In the genomic region with DNA sequence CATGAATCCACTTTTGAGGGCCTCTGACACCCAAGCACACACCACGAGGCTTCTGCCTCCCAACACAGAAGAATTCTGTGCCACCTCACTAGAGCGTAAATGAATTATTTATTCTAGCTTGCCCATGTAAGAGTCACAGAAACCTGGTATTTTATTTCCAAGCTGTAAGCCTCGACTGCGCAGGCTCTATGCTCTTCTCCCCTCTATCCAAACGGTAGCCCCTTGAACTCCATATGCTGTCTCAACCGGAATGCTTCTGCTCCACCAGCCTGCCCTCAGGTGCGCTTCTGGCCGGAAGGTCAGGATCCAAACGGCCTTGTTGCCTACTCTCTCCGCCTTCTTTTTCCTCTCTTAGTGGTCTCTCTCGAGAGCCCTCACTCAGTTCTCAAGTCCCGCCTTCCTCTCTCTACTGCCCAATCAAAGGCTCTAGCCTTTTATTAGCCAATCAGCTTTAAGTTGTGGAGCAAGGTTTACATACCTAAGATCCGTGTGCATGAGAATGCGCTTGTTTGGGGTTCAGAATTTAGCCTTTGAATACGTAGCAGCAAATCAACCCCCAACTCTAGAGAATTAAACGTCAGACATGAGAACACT, we compare ENCODE assay signal across 8 mouse cellular contexts. TPM values are rescaled to one million over a fixed set of nuclear protein-coding genes. Genes with fewer than 3 reads are reported as not detected.
DNase-seq lines count a peak whose midpoint lies in the region; ATAC-seq lines count a peak whose summit lies in the region.

No protein-coding gene starts in this region.

- no peak overlapping the region; the same call in 1 of the 2 replicates for H3K9ac ChIP-seq in embryonic facial prominence, embryonic 12.5 days
- no peak overlapping the region for H3K9ac ChIP-seq in hindbrain, embryonic 12.5 days
- H3K9ac ChIP-seq in limb, embryonic 13.5 days = peak overlapping the region; percentile 25; the same call in 1 of the 2 replicates
- H3K9ac ChIP-seq in midbrain, embryonic 14.5 days (replicated peaks; ENCODE audit: low read length) = no peak overlapping the region

- peak; percentile 60; the same call in 1 of the 2 replicates for ATAC-seq in embryonic facial prominence, embryonic 12.5 days (ENCODE audit: insufficient number of reproducible peaks, insufficient read depth, low FRiP score, low TSS enrichment)
- no peak for ATAC-seq in hindbrain, embryonic 12.5 days (ENCODE audit: low FRiP score)
- ATAC-seq in limb, embryonic 13.5 days (ENCODE audit: low FRiP score, low read depth) = peak; percentile 83
- no peak; the same call in 1 of the 2 replicates for ATAC-seq in midbrain, embryonic 14.5 days (ENCODE audit: low FRiP score, low TSS enrichment)

- peak overlapping the region; percentile 31 for H3K4me3 ChIP-seq in embryonic facial prominence, embryonic 12.5 days
- peak overlapping the region; percentile 12; the same call in 1 of the 2 replicates for H3K4me3 ChIP-seq in hindbrain, embryonic 12.5 days
- peak overlapping the region; percentile 38 for H3K4me3 ChIP-seq in limb, embryonic 13.5 days
- 0 out of 2 replicates have a peak overlapping the region, but pooled peaks have one; percentile 5 for H3K4me3 ChIP-seq in midbrain, embryonic 14.5 days (replicated peaks; ENCODE audit: low read depth, low read length)

- H3K9me3 ChIP-seq in embryonic facial prominence, embryonic 12.5 days = no peaks in the 10 kb centered on the region
- no peaks in the 10 kb centered on the region for H3K9me3 ChIP-seq in hindbrain, embryonic 12.5 days (replicated peaks)
- H3K9me3 ChIP-seq in limb, embryonic 13.5 days = no peaks in the 10 kb centered on the region
- no peaks in the 10 kb centered on the region for H3K9me3 ChIP-seq in midbrain, embryonic 14.5 days (ENCODE audit: control insufficient read depth, low read length)

- H3K4me2 ChIP-seq in embryonic facial prominence, embryonic 12.5 days (replicated peaks) = peak overlapping the region; percentile 46
- H3K4me2 ChIP-seq in hindbrain, embryonic 12.5 days (replicated peaks) = peak overlapping the region; percentile 36
- H3K4me2 ChIP-seq in limb, embryonic 13.5 days (replicated peaks) = peak overlapping the region; percentile 58
- H3K4me2 ChIP-seq in midbrain, embryonic 14.5 days (ENCODE audit: low read length) = peak overlapping the region; percentile 32

- peak; percentile 23 for DNase-seq in adrenal gland, adult 2 months
- no peak for DNase-seq in adrenal gland, adult 18-20 months (ENCODE audit: low spot score in 2 of 2)
- peak; percentile 67 for DNase-seq in midbrain, embryonic 14.5 days
- peak; percentile 57 for DNase-seq in thymus, postnatal 4 days
- no peak for DNase-seq in urinary bladder, postnatal 4 days (ENCODE audit: low spot score in 2 of 2)

- peaks cover 29% of the 10 kb centered on the region for H3K36me3 ChIP-seq in embryonic facial prominence, embryonic 12.5 days
- H3K36me3 ChIP-seq in hindbrain, embryonic 12.5 days = peaks cover 70% of the 10 kb centered on the region
- peaks cover 47% of the 10 kb centered on the region for H3K36me3 ChIP-seq in limb, embryonic 13.5 days
- H3K36me3 ChIP-seq in midbrain, embryonic 14.5 days (ENCODE audit: control insufficient read depth, insufficient read depth, low read length) = peaks cover 74% of the 10 kb centered on the region

- H3K27ac ChIP-seq in embryonic facial prominence, embryonic 12.5 days = no peak overlapping the region
- no peak overlapping the region for H3K27ac ChIP-seq in hindbrain, embryonic 12.5 days
- H3K27ac ChIP-seq in limb, embryonic 13.5 days = no peak overlapping the region
- H3K27ac ChIP-seq in midbrain, embryonic 14.5 days (replicated peaks; ENCODE audit: low read depth, low read length) = no peak overlapping the region

- 0 out of 2 replicates have a peak, but pooled peaks cover 3% of the 10 kb centered on the region for H3K4me1 ChIP-seq in embryonic facial prominence, embryonic 12.5 days
- H3K4me1 ChIP-seq in hindbrain, embryonic 12.5 days = no peaks in the 10 kb centered on the region
- peaks cover 25% of the 10 kb centered on the region for H3K4me1 ChIP-seq in limb, embryonic 13.5 days
- H3K4me1 ChIP-seq in midbrain, embryonic 14.5 days (ENCODE audit: control insufficient read depth, insufficient read depth, low read length) = peaks cover 4% of the 10 kb centered on the region; the same call in 1 of the 2 replicates

- H3K27me3 ChIP-seq in embryonic facial prominence, embryonic 12.5 days = no peaks in the 10 kb centered on the region
- no peaks in the 10 kb centered on the region for H3K27me3 ChIP-seq in hindbrain, embryonic 12.5 days
- no peaks in the 10 kb centered on the region for H3K27me3 ChIP-seq in limb, embryonic 13.5 days
- no peaks in the 10 kb centered on the region for H3K27me3 ChIP-seq in midbrain, embryonic 14.5 days (ENCODE audit: control insufficient read depth, insufficient read depth, low read length)

- 20% methylated on average over 16 of the region's 16 CpGs for WGBS in embryonic facial prominence, embryonic 12.5 days
- 28% methylated on average over 16 of the region's 16 CpGs for WGBS in hindbrain, embryonic 12.5 days
- 32% methylated on average over 16 of the region's 16 CpGs for WGBS in limb, embryonic 13.5 days
- WGBS in midbrain, embryonic 14.5 days = 24% methylated on average over 16 of the region's 16 CpGs

RNA-seq across cellular contexts. Expression of a gene that starts 36.5 kb away (rescaled TPM):
- 10 to 100 TPM; 15.4 to 16.2 TPM for total RNA-seq in adrenal gland, adult 2 months (2021)
- polyA plus RNA-seq in adrenal gland, adult 2 months (2012; rRNA removed) = 4.6 and 6.1 TPM in 2 replicates
- total RNA-seq in adrenal gland, adult 18-20 months (2021) = 10 to 100 TPM; 14.8 to 16.2 TPM
- polyA plus RNA-seq in embryonic facial prominence, embryonic 12.5 days (2016; fragmentation: Nextera tagmentation; extraction: Ambion mirVana) = 21.7 and 23.3 TPM in 2 replicates
- 18.0 and 22.4 TPM in 2 replicates for polyA plus RNA-seq in hindbrain, embryonic 12.5 days (2016; fragmentation: Nextera tagmentation; extraction: Ambion mirVana)
- 19.8 and 20.4 TPM in 2 replicates for polyA plus RNA-seq in limb, embryonic 13.5 days (2015; fragmentation: Nextera tagmentation; extraction: Ambion mirVana)
- polyA plus RNA-seq in midbrain, embryonic 14.5 days (2014; fragmentation: Nextera tagmentation; extraction: Ambion mirVana) = 16.2 and 19.5 TPM in 2 replicates

Comparison
In these comparisons a context has a peak if more than half of its experiments do, and no peak if none do; other contexts are left out.
1. DNase-seq: peak in adrenal gland, adult 2 months (single experiment), midbrain, embryonic 14.5 days (single experiment) and thymus, postnatal 4 days (single experiment); none in adrenal gland, adult 18-20 months (0 of 2) and urinary bladder, postnatal 4 days (0 of 2).
2. ATAC-seq: peak in embryonic facial prominence, embryonic 12.5 days (single experiment) and limb, embryonic 13.5 days (single experiment); none in hindbrain, embryonic 12.5 days (single experiment) and midbrain, embryonic 14.5 days (single experiment).
3. Peak in every context shown above with its lines, with median percentiles within 50 percentile points of each other: H3K4me2 ChIP-seq and H3K4me3 ChIP-seq.